Mouse (Mus musculus) forebrain, embryonic 13.5 days (tissue): ENCODE data around the gene Has1. TPM values are rescaled to one million over a fixed set of nuclear protein-coding genes. Genes with fewer than 3 reads are reported as not detected.

Experiments
- ATAC-seq: fragments of 200-750 bp; cut with Nextera tagmentation; 2 replicates; pipeline ENCODE4 v1.8.0; 2017
- H3K27ac ChIP-seq: fragments of 300-500 bp; sonication (generic); 2 replicates; pipeline ENCODE4 v1.5.1; 2015; ENCODE audit warnings: inconsistent platforms, mild to moderate bottlenecking, moderate library complexity
- H3K27me3 ChIP-seq: fragments of 300-500 bp; sonication (generic); 2 replicates; pipeline ENCODE4 v1.6.1; 2015; ENCODE audit warnings: mild to moderate bottlenecking, inconsistent platforms
- H3K36me3 ChIP-seq: fragments of 300-500 bp; sonication (generic); 2 replicates; pipeline ENCODE4 v1.6.1; 2015; ENCODE audit warnings: mild to moderate bottlenecking, inconsistent platforms; ENCODE audit not compliant: poor library complexity, severe bottlenecking
- H3K4me1 ChIP-seq: fragments of 300-500 bp; sonication (generic); 2 replicates; pipeline ENCODE4 v1.6.1; 2015; ENCODE audit warnings: inconsistent platforms
- H3K4me2 ChIP-seq: fragments of 300-500 bp; sonication (generic); 2 replicates; pipeline ENCODE4 v1.6.1; 2015; ENCODE audit warnings: inconsistent platforms, mild to moderate bottlenecking, moderate library complexity
- H3K4me3 ChIP-seq: fragments of 300-500 bp; sonication (generic); 2 replicates; pipeline ENCODE4 v1.5.1; 2015; ENCODE audit warnings: mild to moderate bottlenecking, inconsistent platforms
- H3K9ac ChIP-seq: fragments of 300-500 bp; sonication (generic); 2 replicates; pipeline ENCODE4 v1.6.1; 2015; ENCODE audit warnings: mild to moderate bottlenecking, inconsistent platforms
- H3K9me3 ChIP-seq: fragments of 300-500 bp; sonication (generic); replicated peaks from 2 replicates; pipeline ENCODE4 v1.6.1; 2016; ENCODE audit warnings: inconsistent platforms
- WGBS: fragments of 180-500 bp; shearing (Covaris S2); methylation state at CpG from one replicate; pipeline ENCODE4 v1.1.7; 2015; 5-methylcytosine and 5-hydroxymethylcytosine counted together
- polyA plus RNA-seq: library from polyadenylated mRNA; unstranded; fragments of >200 nt; fragmentation: Nextera tagmentation; extraction: Ambion mirVana; gene quantifications from 2 replicates; pipeline ENCODE4 v1.2.1, GENCODE M21; 2015

Has1 gene
- polyA plus RNA-seq, 1 experiment from 2014 or later = 0.65 TPM

DNA sequence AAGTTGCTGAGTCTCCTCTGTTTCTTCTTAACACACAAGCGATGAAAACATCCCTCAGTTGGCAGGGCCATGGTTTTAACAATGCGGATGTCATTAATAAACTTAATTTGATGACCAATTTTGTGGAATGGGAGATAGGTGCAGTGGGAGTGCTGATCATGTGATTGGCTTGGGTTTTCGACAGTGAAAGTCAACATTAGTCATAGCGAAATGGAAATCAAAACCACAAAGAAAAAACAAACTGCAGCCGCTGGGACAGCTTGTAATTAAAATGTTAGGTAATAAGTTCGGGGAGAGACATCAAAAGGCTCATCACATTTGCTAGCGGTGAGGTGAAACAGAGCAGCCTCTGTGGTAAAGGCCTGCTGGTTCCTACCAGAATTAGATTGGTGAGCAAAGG lies 14.2 kb downstream of the Has1 start:
- peaks cover 41% of the 10 kb centered on the region for H3K36me3 ChIP-seq
- H3K9me3 ChIP-seq = no peaks in the 10 kb centered on the region
- no peaks in the 10 kb centered on the region for H3K27me3 ChIP-seq
- H3K9ac ChIP-seq = no peak overlapping the region
- 93% methylated on average over 7 of the region's 7 CpGs for WGBS
- H3K4me3 ChIP-seq = no peak overlapping the region
- no peak for ATAC-seq
- H3K27ac ChIP-seq = no peak overlapping the region
- no peak overlapping the region for H3K4me2 ChIP-seq
- H3K4me1 ChIP-seq = peaks cover 31% of the 10 kb centered on the region

DNA sequence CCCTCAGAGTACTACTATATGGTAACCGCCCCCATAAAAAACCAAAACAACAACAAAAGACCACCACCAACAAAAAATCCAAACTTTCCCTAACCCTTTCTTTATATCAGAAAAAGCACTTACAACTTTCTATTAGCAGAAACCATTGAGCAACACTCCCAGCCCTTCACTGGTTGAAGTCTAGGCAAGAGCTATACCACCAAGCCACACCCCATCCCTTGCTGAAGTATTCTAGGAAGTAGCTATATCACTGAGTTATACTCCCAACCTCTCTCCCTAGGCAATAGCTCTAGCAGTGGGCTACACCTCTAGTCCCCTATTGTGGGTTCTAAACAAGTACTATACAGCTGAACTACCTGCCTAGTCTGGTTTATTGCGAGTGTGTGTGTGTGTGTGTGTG lies 15.7 kb downstream of the Has1 start:
- 96% methylated on average over 2 of the region's 2 CpGs for WGBS
- no peak overlapping the region for H3K4me2 ChIP-seq

DNA sequence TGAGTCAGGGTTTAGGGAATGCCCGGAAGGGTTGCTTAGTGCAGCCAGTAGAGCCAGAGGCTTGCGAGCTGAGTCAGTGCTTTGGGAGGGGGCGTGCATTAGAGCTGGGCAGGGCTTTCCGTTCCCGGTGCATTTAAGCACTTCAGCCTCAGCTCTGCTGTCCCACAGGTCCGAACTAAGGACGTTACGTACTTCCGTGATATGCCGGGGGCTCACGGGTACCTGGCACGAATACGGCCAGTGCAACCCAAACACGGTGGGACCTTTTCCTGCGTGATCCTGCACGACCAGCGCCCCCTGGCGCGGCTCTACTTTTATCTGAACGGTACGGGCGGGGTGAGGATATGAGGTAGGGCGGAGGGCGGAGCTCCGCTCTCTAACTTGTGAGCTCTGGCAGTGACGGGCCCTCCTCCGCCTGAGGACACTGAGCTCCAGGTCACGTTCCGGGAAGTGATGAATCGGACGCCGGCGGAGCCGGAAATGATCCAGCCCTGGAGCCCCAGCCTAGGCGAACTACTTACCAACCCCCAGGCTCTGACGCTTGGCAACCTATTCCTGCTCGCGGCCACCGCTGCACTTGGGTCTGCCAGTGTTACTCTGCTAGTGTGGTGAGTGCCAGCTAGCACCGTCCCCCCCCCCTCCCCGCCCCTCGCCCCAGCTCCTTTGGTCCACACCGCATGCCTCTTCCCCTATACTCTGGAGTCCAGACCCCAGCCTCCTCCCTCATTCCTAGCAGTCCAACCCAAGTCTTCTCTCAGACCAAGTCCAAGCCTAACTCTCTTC lies 16.9 kb downstream of the Has1 start:
- Histone ChIP-seq H3K36me3 (peaks cover 55% of the 10 kb centered on the region), H3K27me3 (no peaks in the 10 kb centered on the region), H3K4me3 (peak overlapping the region; percentile 43), H3K4me2 (peak overlapping the region; percentile 74), H3K27ac (peak overlapping the region; percentile 74), H3K9me3 (no peaks in the 10 kb centered on the region), H3K4me1 (peaks cover 56% of the 10 kb centered on the region), H3K9ac (peak overlapping the region; percentile 65)
- peak; percentile 96 for ATAC-seq
- WGBS = under 1% methylated on average over 43 of the region's 43 CpGs

More for the DNA sequence above, 15.7 kb downstream of the Has1 start:
- no peaks in the 10 kb centered on the region for H3K9me3 ChIP-seq
- no peaks in the 10 kb centered on the region for H3K27me3 ChIP-seq
- H3K36me3 ChIP-seq = peaks cover 46% of the 10 kb centered on the region
- H3K27ac ChIP-seq = no peak overlapping the region
- no peak for ATAC-seq
- H3K9ac ChIP-seq = no peak overlapping the region
- peaks cover 45% of the 10 kb centered on the region for H3K4me1 ChIP-seq
- H3K4me3 ChIP-seq = no peak overlapping the region

DNA sequence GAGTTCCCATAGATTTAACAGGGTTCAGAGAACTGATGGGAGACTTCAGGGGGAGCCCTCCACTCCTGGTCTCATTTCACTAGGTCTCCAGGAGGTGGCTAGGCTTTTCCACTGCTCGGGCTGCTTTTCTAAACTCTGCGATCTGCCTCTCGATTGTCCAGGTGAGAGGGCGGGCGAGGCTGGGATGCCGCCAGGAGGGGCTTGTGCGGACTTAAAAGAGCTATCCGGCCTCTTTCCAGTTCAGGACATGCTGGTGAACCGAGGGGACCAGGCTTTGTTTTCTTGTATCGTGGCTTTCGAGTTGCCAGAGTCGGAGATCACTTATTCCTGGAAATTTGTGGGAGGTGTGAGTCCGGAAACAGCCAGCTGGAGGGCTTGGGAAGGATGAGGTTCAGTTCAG lies 17.6 kb downstream of the Has1 start:
- Histone ChIP-seq H3K4me3 (peak overlapping the region; percentile 43), H3K27ac (peak overlapping the region; percentile 74), H3K4me2 (peak overlapping the region; percentile 74), H3K36me3 (peaks cover 61% of the 10 kb centered on the region), H3K4me1 (peaks cover 63% of the 10 kb centered on the region), H3K9me3 (no peaks in the 10 kb centered on the region), H3K9ac (peak overlapping the region; percentile 65), H3K27me3 (no peaks in the 10 kb centered on the region)
- 5% methylated on average over 13 of the region's 13 CpGs for WGBS
- ATAC-seq = no peak

DNA sequence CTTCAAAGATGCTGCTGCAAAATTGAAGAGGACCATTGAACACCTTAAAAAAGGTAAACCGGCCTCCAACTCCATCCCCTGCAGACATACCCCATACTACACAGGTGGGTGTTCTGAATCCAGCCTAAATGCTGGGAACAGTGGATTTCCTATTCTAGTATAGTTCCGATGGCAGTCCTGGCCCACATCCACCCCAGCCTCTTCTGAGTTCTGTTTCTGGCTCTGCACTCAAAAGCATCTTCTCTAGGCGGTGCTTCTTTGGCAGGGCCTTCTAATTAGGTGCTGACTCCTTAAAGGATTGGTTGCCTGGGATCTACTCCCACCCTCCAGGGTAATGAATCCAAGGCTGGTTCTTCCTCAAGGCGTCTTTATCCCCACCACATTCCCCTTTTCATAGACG lies 18.9 kb downstream of the Has1 start:
- Histone ChIP-seq H3K27me3 (no peaks in the 10 kb centered on the region), H3K36me3 (peaks cover 68% of the 10 kb centered on the region), H3K9ac (no peak overlapping the region), H3K4me3 (no peak overlapping the region), H3K4me1 (peaks cover 76% of the 10 kb centered on the region), H3K9me3 (no peaks in the 10 kb centered on the region), H3K4me2 (peak overlapping the region; percentile 16), H3K27ac (0 out of 2 replicates have a peak overlapping the region, but pooled peaks have one; percentile 3)
- WGBS = 60% methylated on average over 5 of the region's 5 CpGs
- no peak for ATAC-seq

DNA sequence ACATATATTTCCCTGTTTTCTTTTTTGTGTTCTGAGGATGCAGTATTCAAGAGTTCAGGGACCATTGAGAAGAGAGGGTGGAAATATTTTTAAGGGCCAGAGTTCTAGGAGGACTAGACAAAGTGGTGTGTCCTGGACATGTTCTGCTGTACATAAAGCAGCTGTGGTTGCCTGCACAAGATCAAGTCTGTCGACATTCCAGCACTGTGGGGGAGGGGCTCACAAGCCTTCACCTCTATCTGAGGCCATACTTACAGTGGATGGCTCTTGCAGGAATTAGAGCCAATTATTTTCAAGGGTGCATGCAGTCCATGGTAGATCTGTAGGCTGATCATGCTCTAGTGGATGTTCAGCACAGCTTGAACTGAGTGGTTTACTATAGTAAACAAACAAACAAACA lies 20.1 kb downstream of the Has1 start:
- no peak for ATAC-seq
- H3K27ac ChIP-seq = no peak overlapping the region
- H3K9me3 ChIP-seq = no peaks in the 10 kb centered on the region
- peaks cover 62% of the 10 kb centered on the region for H3K36me3 ChIP-seq
- no peak overlapping the region for H3K4me2 ChIP-seq
- H3K4me1 ChIP-seq = peaks cover 88% of the 10 kb centered on the region
- no peaks in the 10 kb centered on the region for H3K27me3 ChIP-seq
- H3K4me3 ChIP-seq = no peak overlapping the region
- WGBS = 11% methylated on average over 1 of the region's 1 CpGs
- H3K9ac ChIP-seq = no peak overlapping the region

DNA sequence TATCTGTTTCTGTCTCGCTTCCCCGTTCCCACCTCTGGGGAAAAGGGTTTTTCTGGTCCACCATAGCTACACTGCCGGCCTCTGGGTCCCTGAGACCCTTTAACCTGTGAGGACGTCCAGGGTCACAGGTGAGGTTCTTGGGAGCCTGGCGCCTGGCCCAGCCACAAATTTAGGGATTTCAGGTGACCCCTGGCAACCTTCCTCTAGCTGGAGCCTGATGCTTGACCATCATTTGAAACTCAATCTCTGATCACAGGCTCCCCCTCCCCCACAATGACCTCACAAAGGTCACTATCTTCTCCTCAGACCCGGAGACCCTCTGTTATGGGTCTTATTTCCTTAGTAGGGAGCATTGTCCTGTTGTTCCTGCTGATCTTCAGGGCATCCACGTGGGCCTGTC lies 24.3 kb downstream of the Has1 start:
- Histone ChIP-seq H3K27ac (peak overlapping the region; percentile 100; the same call in 1 of the 2 replicates), H3K4me3 (peak overlapping the region; percentile 85), H3K9ac (peak overlapping the region; percentile 98; the same call in 1 of the 2 replicates), H3K36me3 (peaks cover 41% of the 10 kb centered on the region), H3K4me2 (peak overlapping the region; percentile 92), H3K4me1 (peaks cover 65% of the 10 kb centered on the region), H3K27me3 (no peaks in the 10 kb centered on the region), H3K9me3 (no peaks in the 10 kb centered on the region)
- WGBS = 76% methylated on average over 7 of the region's 7 CpGs
- ATAC-seq = no peak

DNA sequence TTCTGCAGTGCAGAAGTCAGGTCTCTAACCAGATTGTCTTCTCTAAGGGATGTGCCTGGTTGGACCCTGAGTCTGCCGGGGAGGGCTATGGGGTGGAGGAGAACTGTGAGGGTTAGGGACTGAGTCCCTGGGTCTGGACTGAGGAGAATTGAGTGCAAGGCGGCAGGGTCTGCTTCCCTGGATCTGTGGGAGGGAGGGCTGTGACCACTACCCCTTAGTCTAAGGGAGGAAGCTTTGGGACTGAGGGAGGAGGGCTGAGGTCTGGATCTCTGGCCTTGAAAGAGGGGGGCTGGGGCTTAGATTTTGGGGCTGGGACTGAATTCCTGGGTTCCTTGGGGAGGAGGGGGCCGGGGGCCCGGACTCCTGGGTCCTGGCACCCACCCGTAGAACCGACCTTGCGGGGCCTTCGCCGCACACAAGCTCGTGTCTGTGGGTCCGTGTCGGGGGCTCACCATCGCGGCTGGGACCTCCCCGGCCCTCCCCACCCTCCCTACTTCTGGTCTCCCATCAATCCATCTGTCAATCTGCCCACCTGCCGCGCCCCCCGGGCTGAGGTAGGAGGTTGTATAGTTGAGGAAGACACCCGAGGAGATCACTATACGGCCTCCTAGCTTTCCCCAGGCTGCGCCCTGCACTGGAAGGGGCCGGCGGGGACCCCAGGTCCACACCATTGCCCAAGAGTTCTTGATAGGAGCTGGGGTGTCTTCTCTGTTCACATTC lies 25.0 kb downstream of the Has1 start:
- no peak for ATAC-seq
- no peaks in the 10 kb centered on the region for H3K9me3 ChIP-seq
- peak overlapping the region; percentile 100 for H3K27ac ChIP-seq
- peaks cover 39% of the 10 kb centered on the region for H3K36me3 ChIP-seq
- H3K4me3 ChIP-seq = peak overlapping the region; percentile 85
- 65% methylated on average over 20 of the region's 23 CpGs for WGBS
- H3K9ac ChIP-seq = peak overlapping the region; percentile 98
- peak overlapping the region; percentile 92 for H3K4me2 ChIP-seq
- no peaks in the 10 kb centered on the region for H3K27me3 ChIP-seq
- H3K4me1 ChIP-seq = peaks cover 61% of the 10 kb centered on the region

DNA sequence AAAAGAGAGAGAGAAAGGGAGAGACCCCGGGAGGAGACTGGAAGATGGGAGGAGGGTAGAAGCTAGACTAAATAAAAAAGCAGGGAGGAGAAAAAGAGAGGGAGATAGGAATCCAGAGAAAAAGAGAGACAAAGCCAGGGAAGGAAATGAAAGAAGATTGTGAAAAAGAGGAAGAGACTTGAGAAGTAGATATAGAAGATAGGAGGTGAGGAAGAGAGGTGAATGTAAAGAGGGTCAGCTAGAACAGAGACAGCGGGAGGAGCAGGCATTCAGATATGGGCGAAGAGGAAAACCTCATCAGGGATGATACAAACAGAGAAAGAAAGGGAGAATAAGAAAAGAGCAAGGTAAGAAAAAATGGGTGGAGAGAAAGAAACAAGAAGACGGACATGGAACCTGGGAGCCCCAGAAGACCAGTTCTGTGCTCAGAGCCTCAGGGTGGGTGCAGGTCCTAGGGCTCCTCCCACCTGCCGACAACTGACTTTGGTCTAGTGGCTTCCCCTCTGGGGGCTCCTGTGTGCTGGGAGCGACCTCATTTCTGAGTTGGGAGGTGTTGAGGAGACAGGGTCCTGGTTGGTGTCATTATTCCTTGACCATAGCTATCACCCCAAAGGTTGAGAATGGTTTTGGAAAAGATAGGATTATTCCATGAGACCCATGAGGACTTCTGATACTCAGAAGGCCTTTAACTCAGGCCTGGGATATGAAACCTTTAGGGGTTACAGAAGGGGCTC lies 25.8 kb downstream of the Has1 start:
- peak overlapping the region; percentile 85 for H3K4me3 ChIP-seq
- H3K36me3 ChIP-seq = peaks cover 36% of the 10 kb centered on the region
- peaks cover 53% of the 10 kb centered on the region for H3K4me1 ChIP-seq
- no peaks in the 10 kb centered on the region for H3K27me3 ChIP-seq
- no peak for ATAC-seq
- H3K9me3 ChIP-seq = no peaks in the 10 kb centered on the region
- H3K4me2 ChIP-seq = peak overlapping the region; percentile 92
- peak overlapping the region; percentile 98 for H3K9ac ChIP-seq
- H3K27ac ChIP-seq = peak overlapping the region; percentile 100
- 0% methylated on average over 6 of the region's 6 CpGs for WGBS

DNA sequence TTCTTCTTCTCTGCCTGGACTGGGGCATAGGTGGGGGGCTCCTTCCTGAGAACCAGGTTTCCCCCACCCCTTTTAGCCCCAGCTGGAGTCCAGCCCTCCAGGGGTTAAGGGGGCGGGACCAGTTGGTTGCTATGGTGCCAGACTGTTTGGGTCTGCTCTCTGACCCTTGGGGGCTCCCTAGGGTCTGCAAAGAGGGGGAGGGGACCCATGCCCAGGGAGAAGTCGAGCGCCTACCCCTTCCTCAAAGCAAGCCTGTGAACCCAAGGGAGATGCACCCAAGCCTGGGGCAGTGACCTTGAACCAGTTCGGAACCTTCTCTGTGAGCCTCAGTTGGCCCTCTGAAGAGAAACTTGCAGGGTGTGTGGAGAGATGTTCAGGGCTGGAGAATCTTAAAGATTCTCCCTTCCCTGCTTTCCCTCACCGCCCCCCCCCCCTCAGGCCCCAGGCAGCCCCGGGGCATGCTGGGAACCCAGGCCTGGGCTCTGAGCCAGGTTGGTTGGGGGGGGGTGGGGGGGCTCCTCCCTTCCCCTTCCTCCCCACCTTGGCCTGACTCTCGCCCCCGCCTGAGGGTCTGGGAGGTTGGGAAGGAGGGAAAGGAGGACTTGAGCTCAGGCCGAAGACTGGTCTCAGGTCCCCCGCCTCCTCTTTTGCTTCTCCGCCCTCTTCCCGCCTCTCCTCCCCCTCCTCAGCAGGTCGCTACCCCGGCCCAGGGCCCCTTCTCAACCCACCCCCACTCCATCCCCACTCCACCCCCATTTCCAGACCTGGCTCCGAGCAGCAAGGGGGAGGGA lies 26.6 kb downstream of the Has1 start:
- H3K4me2 ChIP-seq = peak overlapping the region; percentile 92
- no peaks in the 10 kb centered on the region for H3K9me3 ChIP-seq
- WGBS = 0% methylated on average over 5 of the region's 15 CpGs
- H3K4me1 ChIP-seq = peaks cover 45% of the 10 kb centered on the region
- no peaks in the 10 kb centered on the region for H3K27me3 ChIP-seq
- H3K27ac ChIP-seq = peak overlapping the region; percentile 100
- ATAC-seq = peak; percentile 46
- H3K4me3 ChIP-seq = peak overlapping the region; percentile 85
- H3K36me3 ChIP-seq = peaks cover 28% of the 10 kb centered on the region
- peak overlapping the region; percentile 98 for H3K9ac ChIP-seq

DNA sequence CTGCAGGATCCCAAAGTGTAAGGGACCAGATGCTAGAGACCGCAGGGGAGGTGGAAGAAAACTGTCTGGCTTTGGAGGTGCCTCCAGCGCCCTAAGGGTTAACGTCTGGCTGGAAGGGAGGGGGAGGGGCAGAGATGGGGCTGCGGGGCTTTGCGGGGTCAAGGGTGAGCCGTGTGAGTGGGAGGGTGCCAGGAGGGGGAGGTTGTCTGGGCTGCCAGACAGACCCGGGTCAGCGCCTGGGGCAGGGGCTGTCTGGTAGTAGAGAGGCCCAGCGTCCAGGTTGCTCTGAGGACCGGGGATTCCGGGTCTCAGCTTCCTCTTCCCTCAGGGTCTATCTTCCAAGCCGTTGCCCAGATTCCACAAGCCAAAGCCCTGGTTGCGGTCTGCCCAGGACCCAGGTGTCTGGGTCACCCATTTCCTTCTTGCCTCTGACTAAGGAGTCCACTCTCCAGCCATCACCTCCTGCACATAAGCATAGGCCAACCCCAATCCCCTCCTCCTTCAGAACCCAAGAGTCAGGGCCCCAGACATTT lies 27.3 kb downstream of the Has1 start:
- peak overlapping the region; percentile 98 for H3K9ac ChIP-seq
- peaks cover 39% of the 10 kb centered on the region for H3K4me1 ChIP-seq
- no peaks in the 10 kb centered on the region for H3K9me3 ChIP-seq
- peak overlapping the region; percentile 85 for H3K4me3 ChIP-seq
- peak; percentile 17 for ATAC-seq
- 0% methylated on average over 12 of the region's 13 CpGs for WGBS
- peak overlapping the region; percentile 92 for H3K4me2 ChIP-seq
- peak overlapping the region; percentile 100 for H3K27ac ChIP-seq
- H3K27me3 ChIP-seq = no peaks in the 10 kb centered on the region
- peaks cover 22% of the 10 kb centered on the region for H3K36me3 ChIP-seq
